Mouse (Mus musculus) erythroblast, embryonic 14.5 days (primary cell): ENCODE data around the gene Bmf.

ENCODE experiments used
- GATA1 ChIP-seq: IDR thresholded peaks from 2 replicates; pipeline ENCODE4 v1.6.1; 2012; ENCODE audit warnings: low read length, inconsistent platforms, mixed read lengths
- TAL1 ChIP-seq: IDR thresholded peaks from 3 replicates; pipeline ENCODE4 v1.6.1; 2012; ENCODE audit warnings: low read length, inconsistent platforms, mixed read lengths

DNA sequence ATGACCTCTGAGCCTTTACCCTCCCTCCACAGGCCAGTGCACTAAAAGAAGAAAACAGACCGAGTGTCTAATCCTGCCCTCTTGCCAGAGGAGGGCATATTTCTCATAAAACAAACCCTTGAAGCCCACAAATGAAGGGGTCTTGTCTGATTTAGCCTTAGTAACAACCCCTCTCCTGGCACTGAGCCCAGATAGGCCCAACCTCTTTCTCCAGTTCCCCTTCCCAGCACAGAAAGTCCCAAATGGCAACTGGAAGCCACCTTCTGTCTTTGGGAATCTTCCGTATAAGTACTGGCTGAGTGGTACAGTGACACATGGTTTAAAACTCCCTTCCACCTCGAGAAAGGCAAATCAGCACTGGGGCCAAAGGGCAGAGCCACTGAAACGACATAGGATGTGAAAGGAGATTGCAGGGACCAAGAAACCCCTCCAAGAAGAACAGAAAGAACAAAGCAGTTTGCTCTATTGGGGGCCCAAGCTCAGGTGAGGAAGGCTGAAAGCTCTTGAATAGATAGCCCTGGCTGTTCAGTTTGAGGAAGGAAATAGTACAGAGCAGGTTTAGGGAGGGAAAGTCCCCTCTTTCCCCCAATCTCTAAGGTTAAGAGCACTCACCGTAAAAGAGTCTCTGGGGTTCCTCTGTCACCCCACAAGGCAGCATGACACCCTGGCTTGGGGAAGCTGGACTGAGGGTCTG, 3.2 kb downstream of the Bmf start:
- TF ChIP-seq TAL1: no peak
- no peak for TF ChIP-seq GATA1
